Mouse (Mus musculus): ENCODE measurements around the gene Fermt3. TPM values are rescaled to one million over a fixed set of nuclear protein-coding genes. Genes with fewer than 3 reads are reported as not detected.
A peak's percentile ranks its signal among the peaks of the same experiment; 100 is the strongest.

Gene Fermt3
- total RNA-seq, 2 experiments from 2014 or later = 3.6 to 5.4 TPM

- peak; percentile 88 to 96 for DNase-seq (ENCODE audit: low spot score in 2 of 2)
Measured at GRCm38 (mm10) chr19:6992011-6992858, 27.0 kb downstream of the Fermt3 start, which contains the start of gene Dnajc4. Gene Dnajc4, minus strand, starts transcription at chr19:6992572.

DNA sequence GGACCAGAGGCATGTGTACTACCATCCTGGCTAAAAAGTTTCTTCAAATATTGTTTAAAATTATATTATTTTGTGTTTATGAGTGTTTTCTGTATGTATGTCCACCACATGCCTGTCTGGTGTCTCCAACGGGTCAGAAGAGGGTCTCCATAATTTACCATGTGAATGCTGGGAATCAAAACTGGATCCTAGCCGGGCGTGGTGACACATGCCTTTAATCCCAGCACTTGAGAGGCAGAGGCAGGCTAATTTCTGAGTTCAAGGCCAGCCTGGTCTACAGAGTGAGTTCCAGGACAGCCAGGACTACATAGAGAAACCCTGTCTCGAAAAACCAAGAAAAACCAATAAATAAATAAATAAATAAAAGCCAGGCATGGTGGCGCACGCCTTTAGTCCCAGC lies 28.1 kb downstream of the Fermt3 start:
- peak in 1 of 2 experiments; percentile 1 for DNase-seq (ENCODE audit: low spot score in 2 of 2)

DNA sequence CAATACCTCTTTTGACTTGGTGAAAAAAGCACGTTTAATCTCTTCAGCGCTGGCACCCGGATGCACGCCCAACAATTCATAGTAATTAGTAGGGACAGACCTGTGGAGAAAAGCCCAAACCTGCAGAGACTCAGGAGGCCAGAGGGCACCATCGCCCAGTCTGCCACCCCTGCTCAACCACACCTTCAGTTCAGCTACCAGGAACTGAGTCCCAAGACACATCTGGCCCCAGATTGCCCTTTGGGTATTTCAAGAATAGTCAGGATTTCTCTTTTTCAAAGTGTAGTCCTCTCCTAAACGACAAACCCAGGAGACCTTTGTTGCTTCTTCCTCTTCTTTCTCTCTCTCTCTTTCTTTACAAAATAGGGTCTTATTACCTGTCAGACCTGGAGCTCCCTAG lies 28.6 kb downstream of the Fermt3 start:
- no peak for DNase-seq (ENCODE audit: low spot score in 2 of 2)

DNA sequence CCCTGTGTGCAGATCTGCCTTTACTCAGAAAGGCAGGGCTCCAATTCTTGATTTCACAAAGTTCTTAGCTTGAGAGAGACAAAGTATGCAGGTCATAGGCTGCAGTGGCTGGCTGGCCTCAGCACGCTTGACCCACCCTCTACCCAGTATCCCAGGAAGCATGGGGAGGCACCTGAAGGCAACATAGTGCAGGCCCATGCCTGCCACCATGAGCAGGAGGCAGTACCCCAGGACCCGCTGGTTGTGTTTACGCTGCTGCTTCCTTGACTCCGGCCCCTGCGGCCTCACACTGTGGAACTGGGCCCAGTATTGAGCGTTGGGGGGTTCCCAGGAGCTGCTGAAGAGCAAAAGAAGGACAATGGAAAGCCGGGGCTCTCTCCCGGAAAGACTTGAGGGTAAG lies 30.0 kb downstream of the Fermt3 start:
- no peak for DNase-seq (ENCODE audit: low spot score in 2 of 2)

DNA sequence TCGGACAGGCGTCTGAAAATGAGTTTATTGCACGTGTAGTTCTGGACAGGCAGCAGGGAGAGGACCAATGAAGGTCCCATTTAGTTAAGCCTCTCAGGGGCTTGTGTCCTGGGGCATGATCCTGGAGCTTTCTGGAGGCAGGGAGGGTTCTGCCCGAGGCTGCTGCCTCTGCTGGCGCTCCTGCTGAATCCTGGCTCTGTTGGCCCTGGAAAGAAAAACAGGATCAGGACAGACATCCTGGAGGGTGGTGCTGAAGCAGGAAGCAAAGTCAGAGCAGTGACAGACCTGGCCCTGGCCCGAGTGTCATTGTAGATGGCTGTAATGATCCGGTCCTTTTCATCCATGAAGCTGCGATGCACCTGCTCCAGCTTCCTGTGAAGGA lies 31.4 kb downstream of the Fermt3 start:
- DNase-seq (ENCODE audit: low spot score in 2 of 2) = peak in 1 of 2 experiments; percentile 29

DNA sequence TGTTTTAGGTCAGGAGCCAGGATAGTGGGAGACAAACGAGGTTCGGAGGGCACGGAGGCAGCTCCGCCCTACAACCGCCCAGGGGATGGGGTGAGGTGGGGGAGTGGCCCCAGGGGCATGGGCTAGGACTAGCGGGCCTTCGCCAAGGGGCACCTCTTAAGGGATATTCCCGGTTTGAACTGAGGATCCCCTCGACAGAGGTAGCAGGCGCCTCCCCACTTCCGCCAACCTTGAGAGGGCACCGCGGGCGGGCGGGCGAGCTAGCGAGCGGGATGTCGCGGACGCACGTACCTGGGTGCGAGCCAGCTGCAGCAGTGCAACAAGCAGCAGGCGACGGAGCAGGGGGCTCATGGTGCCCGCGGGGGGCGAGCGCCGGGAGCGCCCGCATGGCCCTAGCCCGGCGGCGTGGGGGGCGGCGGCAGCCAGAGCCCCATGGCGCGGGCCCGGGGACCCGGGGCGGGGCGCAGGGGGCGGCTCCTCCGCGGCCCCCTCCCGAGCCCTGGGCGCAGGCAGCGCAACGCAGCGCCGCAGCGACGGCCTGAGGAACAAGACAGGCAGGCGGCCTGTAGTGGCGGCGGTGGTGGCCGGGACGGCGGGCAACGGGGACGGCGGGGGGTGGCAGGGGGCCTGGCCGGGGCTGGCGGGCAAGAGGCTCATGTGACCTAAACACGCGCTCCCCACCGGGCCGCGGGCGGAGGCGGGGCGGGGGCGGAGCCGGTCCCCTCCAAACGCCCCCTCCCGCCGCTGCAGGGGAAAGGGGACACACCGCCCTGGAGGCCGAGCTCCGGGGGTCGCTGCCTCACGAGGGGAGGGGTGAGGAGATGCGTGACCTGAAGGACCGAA lies 32.0 kb downstream of the Fermt3 start, which contains the start of gene Vegfb:
Gene Vegfb (minus strand): TSS at position 591 of the 843 bp plus-strand sequence.
- DNase-seq (ENCODE audit: low spot score in 2 of 2) = peak in 1 of 2 experiments; percentile 52

- no peak for DNase-seq (ENCODE audit: low spot score in 2 of 2)
Measured at GRCm38 (mm10) chr19:6985951-6986708, 33.1 kb downstream of the Fermt3 start.

DNA sequence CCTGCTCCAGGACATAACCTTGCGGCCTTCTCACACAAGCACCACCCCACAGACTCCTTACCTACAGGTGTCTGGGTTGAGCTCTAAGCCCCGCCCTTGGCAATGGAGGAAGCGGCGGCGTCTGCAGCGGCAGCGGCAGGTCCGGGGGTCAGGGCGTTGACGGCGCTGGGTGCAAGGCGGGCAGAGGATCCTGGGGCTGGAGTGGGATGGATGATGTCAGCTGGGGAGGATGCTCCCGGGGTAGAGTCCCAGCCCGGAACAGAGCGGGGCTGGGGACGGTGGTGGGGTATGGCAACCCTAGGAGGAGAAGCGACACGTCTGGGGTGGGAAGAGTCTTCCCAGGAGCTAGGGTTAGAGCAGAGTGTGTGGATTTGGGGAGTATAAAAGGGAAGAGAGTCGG lies 34.0 kb downstream of the Fermt3 start:
- DNase-seq (ENCODE audit: low spot score in 2 of 2) = no peak

DNA sequence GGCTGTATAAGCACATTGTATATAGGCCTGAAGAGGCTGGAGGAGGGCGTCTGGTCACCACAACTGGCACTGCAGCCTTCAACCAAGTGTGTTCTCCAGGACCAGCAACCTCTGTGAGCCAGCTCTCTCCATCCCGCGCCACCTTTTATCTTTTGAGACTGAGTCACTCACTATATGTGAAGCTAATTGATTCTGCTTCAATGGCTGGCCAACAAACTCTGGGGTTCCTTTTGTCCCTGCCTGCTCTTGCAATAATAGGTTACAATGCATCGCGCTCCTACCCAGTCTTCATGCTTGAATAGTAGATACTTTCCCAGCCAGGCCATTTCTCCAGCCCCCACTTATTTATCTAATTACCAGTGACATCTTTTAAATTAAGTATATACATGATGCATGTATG lies 35.6 kb downstream of the Fermt3 start:
- DNase-seq (ENCODE audit: low spot score in 2 of 2) = no peak

DNA sequence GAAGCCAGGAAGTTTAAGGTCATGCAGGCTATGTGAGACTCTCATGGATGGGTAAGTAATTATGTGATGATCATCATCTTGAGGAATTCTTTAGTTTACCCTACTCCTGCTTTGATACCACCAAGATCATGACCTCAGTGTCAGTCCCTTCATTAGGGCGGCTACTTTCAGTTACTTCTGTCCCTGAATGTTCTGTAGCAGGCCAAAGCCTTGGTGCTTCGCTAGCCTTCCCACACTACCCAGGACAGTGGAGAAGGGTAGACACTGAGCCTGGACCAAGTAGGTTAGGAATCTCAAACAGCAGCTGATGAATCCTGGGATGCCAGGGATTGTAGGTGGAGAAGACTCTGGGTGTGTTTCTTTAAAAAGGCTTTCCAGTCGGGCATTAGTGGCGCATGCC lies 37.8 kb downstream of the Fermt3 start:
- DNase-seq (ENCODE audit: low spot score in 2 of 2) = no peak

GRCm38 (mm10) chr19:6980381-6981093 lies 38.7 kb downstream of the Fermt3 start, which contains the start of gene Fkbp2:
Gene Fkbp2, minus strand, starts transcription at chr19:6980501.
- DNase-seq (ENCODE audit: low spot score in 2 of 2) = peak; percentile 99 to 100

DNA sequence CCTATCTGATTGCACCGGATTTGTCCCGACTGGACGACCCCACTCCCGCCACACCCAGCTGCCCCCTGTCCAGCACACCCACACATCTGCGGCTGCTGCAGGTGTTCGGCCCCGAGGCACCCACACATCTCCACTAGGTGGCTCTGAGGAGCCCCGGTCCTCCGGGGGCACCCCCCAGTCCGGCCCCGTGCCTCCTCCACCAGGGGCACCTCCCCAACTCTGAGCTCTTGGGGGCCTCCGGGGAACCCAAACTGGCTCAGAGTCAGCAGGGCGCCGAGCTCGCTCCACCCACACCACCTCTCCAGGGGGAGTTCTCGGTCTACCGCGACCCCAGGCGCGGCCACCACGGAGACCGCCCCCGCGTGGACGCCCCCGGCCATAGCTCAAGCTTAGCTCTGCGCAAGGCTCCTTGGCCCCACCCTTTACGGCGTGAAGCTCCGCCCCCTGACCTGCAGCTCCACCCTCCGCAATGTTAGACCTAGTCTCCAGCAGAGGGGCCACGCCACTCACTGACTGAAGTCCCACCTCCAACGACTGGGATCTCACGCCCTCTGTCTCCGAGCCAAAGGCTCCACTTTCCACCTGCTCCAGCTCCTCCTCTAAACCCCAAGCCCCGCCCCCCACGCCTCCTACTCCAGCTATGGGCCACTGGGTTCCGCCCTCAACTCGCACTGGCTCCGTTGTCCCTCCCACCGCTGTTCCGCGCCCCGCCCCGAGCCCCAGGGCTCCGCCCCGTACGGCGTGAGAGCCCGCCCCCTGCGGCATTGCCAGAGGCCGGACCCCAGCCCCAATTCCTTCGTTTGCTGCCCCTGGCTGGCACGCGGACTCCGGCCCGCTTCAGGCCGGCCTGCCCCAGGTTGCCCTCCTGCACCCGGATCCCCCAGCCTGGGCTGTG lies 39.5 kb downstream of the Fermt3 start:
- peak; percentile 100 for DNase-seq (ENCODE audit: low spot score in 2 of 2)

DNA sequence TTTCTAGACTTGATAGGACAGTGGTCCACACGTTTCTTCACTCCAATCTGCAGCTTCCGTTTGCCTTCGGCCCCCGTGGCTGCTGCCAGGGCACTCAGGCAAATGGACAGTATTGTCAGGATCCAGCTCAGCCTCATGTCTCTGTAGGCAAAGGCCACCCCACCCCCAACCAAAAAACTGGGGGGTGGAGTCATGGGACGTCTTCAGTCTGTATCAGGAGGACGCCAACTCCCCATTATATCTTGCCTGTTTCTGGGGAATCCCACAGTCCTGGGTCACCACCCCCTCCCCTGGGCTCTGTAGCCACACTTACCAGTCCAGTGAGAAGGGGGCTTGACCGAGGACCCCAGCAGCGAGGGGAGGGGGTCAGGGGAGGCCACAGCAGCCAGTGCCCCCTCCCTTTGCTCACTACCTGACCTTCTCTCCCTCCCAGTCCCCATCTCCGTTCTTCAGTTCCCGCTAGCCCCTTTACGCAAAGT lies 40.2 kb downstream of the Fermt3 start:
- DNase-seq (ENCODE audit: low spot score in 2 of 2) = peak in 1 of 2 experiments; percentile 37

GRCm38 (mm10) chr19:6978639-6978974 lies 40.7 kb downstream of the Fermt3 start:
- no peak for DNase-seq (ENCODE audit: low spot score in 2 of 2)

DNA sequence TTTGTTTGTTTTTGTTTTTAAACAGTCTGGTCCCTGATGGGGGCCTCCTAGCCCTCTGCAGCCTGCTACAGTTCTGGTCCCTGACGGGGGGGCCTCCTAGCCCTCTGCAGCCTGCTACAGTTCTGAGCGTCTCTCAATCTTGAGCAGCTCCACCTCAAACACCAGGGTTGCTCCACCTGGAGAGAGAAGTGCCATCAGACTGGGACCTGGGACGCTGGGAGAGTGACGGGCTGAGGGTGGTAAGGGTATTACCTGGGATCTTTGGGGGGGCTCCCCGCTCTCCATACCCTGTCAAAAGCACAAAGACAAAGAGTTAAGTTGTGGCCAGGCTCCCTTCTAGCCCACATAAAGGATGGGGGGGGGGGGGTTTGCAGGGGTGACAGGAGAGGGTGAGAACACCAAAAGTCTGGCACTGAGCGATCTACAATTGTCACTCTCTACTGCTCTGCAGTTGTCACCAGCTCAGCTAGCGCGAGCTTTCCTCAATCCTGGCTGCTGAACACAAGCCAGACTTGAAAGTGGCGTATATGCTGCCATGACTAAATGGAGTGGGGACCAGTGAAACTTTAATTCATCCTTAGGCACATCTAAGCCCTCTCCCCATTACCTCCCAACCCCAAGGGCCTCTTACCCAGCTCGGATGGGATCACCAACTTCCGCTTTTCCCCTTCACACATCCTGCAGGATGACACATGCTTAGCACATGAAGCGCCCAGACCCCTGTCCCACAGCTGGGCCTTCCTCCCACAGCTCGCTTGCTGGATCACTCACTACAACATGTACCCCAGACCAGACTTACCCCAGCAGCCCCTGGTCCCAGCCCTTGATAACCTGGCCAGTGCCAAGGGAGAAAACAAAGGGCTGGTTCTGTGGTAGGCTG lies 41.3 kb downstream of the Fermt3 start:
- no peak for DNase-seq (ENCODE audit: low spot score in 2 of 2)

GRCm38 (mm10) chr19:6975537-6976521 lies 43.4 kb downstream of the Fermt3 start, which contains the start of gene Plcb3:
Gene Plcb3, minus strand, starts transcription at chr19:6976470.
- DNase-seq (ENCODE audit: low spot score in 2 of 2) = peak; percentile 80 to 87

Data from layer of hippocampus, postnatal 14 days (tissue).